Mouse (Mus musculus) liver, postnatal 0 days (tissue): ENCODE measurements at regions not wholly inside any gene's neighbourhood (a gene's known extent, or its start where the extent isn't known, plus 50 kb on each side); places are given as distances from the start of the nearest gene placed in this dataset.

Source experiments
- CTCF ChIP-seq: sonication (generic); IDR thresholded peaks from 2 replicates; pipeline ENCODE4 v1.5.1; 2016; ENCODE audit warnings: antibody characterized with exemption, low read depth
- EP300 ChIP-seq: IDR thresholded peaks from 2 replicates; pipeline ENCODE4 v1.6.1; 2016; ENCODE audit warnings: antibody characterized with exemption, low read depth, mild to moderate bottlenecking

GRCm38 (mm10) chr11:15737621-15738020 is 519.9 kb upstream of the Vstm2a start:
- TF ChIP-seq CTCF (no peak), EP300 (no peak)
